Mouse (Mus musculus) liver, embryonic 13.5 days (tissue): ENCODE results near the gene Col6a2. TPM values are rescaled to one million over a fixed set of nuclear protein-coding genes. Genes with fewer than 3 reads are reported as not detected.

ENCODE experiments used
- ATAC-seq: fragments of 200-750 bp; cut with Nextera tagmentation; 2 replicates; pipeline ENCODE4 v1.8.0; 2017; ENCODE audit warnings: low read depth, mild to moderate bottlenecking, moderate number of reproducible peaks, moderate library complexity
- DNase-seq: peaks from one replicate; pipeline ENCODE4 v3.0.0; 2022
- H3K27ac ChIP-seq: fragments of 300-500 bp; sonication (generic); 2 replicates; pipeline ENCODE4 v1.5.1; 2015; ENCODE audit warnings: moderate library complexity, mild to moderate bottlenecking, inconsistent platforms
- H3K27me3 ChIP-seq: fragments of 300-500 bp; sonication (generic); 2 replicates; pipeline ENCODE4 v1.6.1; 2015; ENCODE audit warnings: mild to moderate bottlenecking, inconsistent platforms
- H3K36me3 ChIP-seq: fragments of 300-500 bp; sonication (generic); 2 replicates; pipeline ENCODE4 v1.6.1; 2015; ENCODE audit warnings: mild to moderate bottlenecking, inconsistent platforms
- H3K4me1 ChIP-seq: fragments of 300-500 bp; sonication (generic); replicated peaks from 2 replicates; pipeline ENCODE4 v1.6.1; 2015; ENCODE audit warnings: inconsistent platforms
- H3K4me2 ChIP-seq: fragments of 300-500 bp; sonication (generic); 2 replicates; pipeline ENCODE4 v1.6.1; 2015; ENCODE audit warnings: inconsistent platforms, mild to moderate bottlenecking, moderate library complexity
- H3K4me3 ChIP-seq: fragments of 300-500 bp; sonication (generic); replicated peaks from 2 replicates; pipeline ENCODE4 v1.5.1; 2015; ENCODE audit warnings: mild to moderate bottlenecking, inconsistent platforms
- H3K9ac ChIP-seq: fragments of 300-500 bp; sonication (generic); 2 replicates; pipeline ENCODE4 v1.6.1; 2015; ENCODE audit warnings: mild to moderate bottlenecking, inconsistent platforms
- H3K9me3 ChIP-seq: fragments of 300-500 bp; sonication (generic); replicated peaks from 2 replicates; pipeline ENCODE4 v1.6.1; 2016; ENCODE audit warnings: inconsistent platforms
- WGBS: fragments of 180-500 bp; shearing (Covaris S2); methylation state at CpG from one replicate; pipeline ENCODE4 v1.1.7; 2015; ENCODE audit not compliant: insufficient replicate concordance; 5-methylcytosine and 5-hydroxymethylcytosine counted together
- polyA plus RNA-seq: library from polyadenylated mRNA; unstranded; fragments of >200 nt; fragmentation: Nextera tagmentation; extraction: Ambion mirVana; gene quantifications from 2 replicates; pipeline ENCODE4 v1.2.1, GENCODE M21; 2015

The Col6a2 gene
- polyA plus RNA-seq, 1 experiment from 2014 or later = 9.5 TPM

DNA sequence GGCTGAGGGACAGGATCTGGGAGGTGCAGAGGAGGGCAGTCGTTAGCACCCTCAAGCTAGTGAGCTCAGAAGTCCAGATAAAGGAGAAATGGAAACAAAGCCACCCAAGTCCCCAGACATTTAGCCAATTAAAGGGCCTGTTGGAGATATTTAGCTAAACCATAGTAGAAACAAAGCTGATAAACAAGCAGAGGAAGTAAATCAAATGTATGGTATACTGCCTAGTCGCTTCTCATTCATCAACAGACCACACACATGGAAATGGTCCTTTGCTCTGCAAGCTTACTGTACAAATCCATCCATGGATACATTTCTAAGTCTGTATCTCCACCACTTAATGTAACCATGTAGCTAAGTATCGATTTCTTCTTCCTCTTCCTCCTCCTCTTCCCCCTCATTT, 24.0 kb upstream of the Col6a2 start:
- no peak overlapping the region for H3K4me3 ChIP-seq
- no peaks in the 10 kb centered on the region for H3K36me3 ChIP-seq
- H3K9ac ChIP-seq = no peak overlapping the region
- H3K4me2 ChIP-seq = no peak overlapping the region
- H3K27me3 ChIP-seq = no peaks in the 10 kb centered on the region
- H3K27ac ChIP-seq = no peak overlapping the region
- no peak for ATAC-seq
- 44% methylated on average over 3 of the region's 3 CpGs for WGBS
- DNase-seq = no peak
- no peaks in the 10 kb centered on the region for H3K9me3 ChIP-seq
- H3K4me1 ChIP-seq = no peaks in the 10 kb centered on the region

DNA sequence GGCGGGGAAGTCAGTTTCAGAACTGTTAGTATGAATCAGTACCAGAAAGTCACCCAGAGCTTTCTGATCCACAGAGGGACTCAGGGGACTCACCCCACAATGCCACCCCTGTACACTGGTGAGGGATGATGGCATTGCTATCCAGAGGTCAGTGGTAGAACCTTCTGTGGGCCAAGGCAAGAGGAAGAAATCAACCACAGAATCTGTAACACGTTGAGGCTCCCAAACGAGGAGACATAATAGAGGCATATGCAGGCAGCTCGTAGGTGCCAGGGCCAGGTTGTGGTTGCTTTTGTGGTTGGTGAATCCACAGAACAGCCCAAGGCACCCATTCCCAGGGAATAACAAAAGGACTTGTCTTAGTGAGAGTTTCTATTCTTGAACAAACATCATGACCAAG, 22.3 kb upstream of the Col6a2 start:
- H3K9ac ChIP-seq = no peak overlapping the region
- H3K36me3 ChIP-seq = no peaks in the 10 kb centered on the region
- H3K9me3 ChIP-seq = no peaks in the 10 kb centered on the region
- no peak overlapping the region for H3K4me3 ChIP-seq
- H3K4me1 ChIP-seq = no peaks in the 10 kb centered on the region
- no peaks in the 10 kb centered on the region for H3K27me3 ChIP-seq
- 56% methylated on average over 4 of the region's 4 CpGs for WGBS
- ATAC-seq = no peak
- no peak for DNase-seq
- no peak overlapping the region for H3K4me2 ChIP-seq
- H3K27ac ChIP-seq = no peak overlapping the region

- H3K27me3 ChIP-seq = no peaks in the 10 kb centered on the region
- DNase-seq (no peak), ATAC-seq (no peak)
- H3K9ac ChIP-seq = no peak overlapping the region
- H3K4me2 ChIP-seq = no peak overlapping the region
- H3K4me3 ChIP-seq = no peak overlapping the region
- no peaks in the 10 kb centered on the region for H3K9me3 ChIP-seq
- no peak overlapping the region for H3K27ac ChIP-seq
- H3K4me1 ChIP-seq = no peaks in the 10 kb centered on the region
- H3K36me3 ChIP-seq = no peaks in the 10 kb centered on the region
Measured at GRCm38 (mm10) chr10:76645066-76645465, 21.6 kb upstream of the Col6a2 start.

GRCm38 (mm10) chr10:76643999-76644398, 20.6 kb upstream of the Col6a2 start:
- Histone ChIP-seq H3K36me3 (no peaks in the 10 kb centered on the region), H3K4me3 (no peak overlapping the region), H3K9ac (no peak overlapping the region), H3K4me1 (no peaks in the 10 kb centered on the region), H3K27me3 (no peaks in the 10 kb centered on the region), H3K4me2 (no peak overlapping the region), H3K9me3 (no peaks in the 10 kb centered on the region), H3K27ac (no peak overlapping the region)
- ATAC-seq (no peak), DNase-seq (no peak)
- WGBS = 70% methylated on average over 4 of the region's 4 CpGs

- Histone ChIP-seq H3K9me3 (no peaks in the 10 kb centered on the region), H3K4me3 (no peak overlapping the region), H3K36me3 (no peaks in the 10 kb centered on the region), H3K4me1 (no peaks in the 10 kb centered on the region), H3K4me2 (no peak overlapping the region), H3K27me3 (no peaks in the 10 kb centered on the region), H3K27ac (no peak overlapping the region), H3K9ac (no peak overlapping the region)
- 64% methylated on average over 9 of the region's 9 CpGs for WGBS
- ATAC-seq (no peak), DNase-seq (no peak)
Measured at GRCm38 (mm10) chr10:76643446-76643845, 20.0 kb upstream of the Col6a2 start.

DNA sequence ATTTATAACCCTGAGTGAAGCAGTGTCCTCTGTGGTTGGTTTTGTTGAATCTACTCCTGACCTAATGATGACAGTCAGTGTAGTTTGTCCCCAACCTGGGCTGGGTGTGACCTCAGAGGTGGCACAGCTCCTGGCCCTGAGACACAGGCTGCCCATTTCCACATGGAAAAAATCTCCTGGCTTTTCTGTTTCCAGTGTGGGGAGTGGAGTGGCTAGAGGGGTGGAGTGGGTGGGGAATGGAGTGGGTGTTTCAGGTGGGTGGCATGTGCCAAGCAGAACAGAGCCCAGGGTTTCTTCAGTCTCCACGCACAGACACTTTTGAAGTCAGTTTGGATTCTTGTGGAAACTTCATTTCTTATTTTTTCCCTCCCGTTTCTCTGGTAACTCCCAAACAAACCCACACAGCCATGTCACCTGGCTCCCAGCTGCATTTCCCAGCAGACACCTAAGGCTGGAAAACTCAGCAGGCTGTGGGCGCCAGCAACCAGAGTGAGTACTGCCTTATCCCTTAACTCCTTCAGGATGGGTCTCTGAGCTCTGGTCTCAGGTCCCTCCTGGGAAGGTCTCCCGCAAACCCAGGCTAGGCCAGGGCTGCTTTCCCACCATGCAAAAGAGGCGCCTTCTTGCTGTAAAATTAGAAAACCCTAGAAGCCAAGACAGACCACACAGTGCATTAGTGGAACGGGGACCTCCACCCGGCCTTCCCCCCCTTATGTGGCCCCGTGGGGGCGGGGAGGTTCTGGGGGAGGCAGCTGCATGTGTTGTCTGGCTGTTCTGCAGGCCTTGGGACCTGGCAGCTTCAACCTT, 19.4 kb upstream of the Col6a2 start:
- DNase-seq (no peak), ATAC-seq (no peak)
- Histone ChIP-seq H3K36me3 (no peaks in the 10 kb centered on the region), H3K9me3 (no peaks in the 10 kb centered on the region), H3K27ac (no peak overlapping the region), H3K4me2 (no peak overlapping the region), H3K9ac (no peak overlapping the region), H3K27me3 (no peaks in the 10 kb centered on the region), H3K4me3 (no peak overlapping the region), H3K4me1 (no peaks in the 10 kb centered on the region)
- WGBS = 61% methylated on average over 9 of the region's 9 CpGs

DNA sequence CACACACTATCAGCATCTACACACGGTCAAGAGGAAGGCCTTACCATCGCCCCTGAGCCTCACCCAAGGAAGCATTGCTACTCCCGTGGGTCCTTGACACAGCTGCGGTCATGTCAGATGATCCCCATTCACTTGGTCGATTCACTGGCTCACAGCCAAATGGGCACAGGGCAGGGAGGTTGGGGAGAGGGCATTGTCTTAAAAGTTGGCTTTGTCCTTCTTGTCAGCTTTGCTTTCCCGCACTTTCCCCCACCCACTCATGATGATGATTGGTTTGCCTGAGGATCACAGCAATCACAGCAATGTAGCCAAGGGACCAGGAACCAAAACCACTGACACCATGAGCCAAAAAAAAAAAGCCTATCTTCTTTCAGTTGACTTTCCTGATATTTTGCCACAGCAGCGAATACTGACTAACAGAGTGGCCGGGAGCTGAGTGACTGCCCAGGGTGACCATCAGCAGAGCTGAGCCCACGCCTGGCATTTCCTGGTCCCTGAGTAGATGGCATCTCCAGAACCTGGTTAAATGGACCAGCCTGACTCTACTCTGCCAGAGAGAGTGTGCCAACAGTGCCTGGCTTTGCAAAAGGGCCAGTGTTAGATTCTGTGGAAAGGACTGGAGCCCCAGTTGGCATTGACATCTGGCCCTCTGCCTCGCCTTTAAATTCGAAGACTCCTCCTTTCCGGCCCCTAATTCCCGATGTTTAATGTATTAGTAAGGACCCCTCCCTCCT, 18.6 kb upstream of the Col6a2 start:
- Histone ChIP-seq H3K4me1 (no peaks in the 10 kb centered on the region), H3K9ac (no peak overlapping the region), H3K27ac (no peak overlapping the region), H3K9me3 (no peaks in the 10 kb centered on the region), H3K4me3 (no peak overlapping the region), H3K36me3 (no peaks in the 10 kb centered on the region), H3K4me2 (no peak overlapping the region), H3K27me3 (no peaks in the 10 kb centered on the region)
- 71% methylated on average over 13 of the region's 13 CpGs for WGBS
- ATAC-seq (no peak), DNase-seq (no peak)

- Histone ChIP-seq H3K27me3 (no peaks in the 10 kb centered on the region), H3K4me1 (no peaks in the 10 kb centered on the region), H3K9ac (no peak overlapping the region), H3K4me2 (no peak overlapping the region), H3K27ac (no peak overlapping the region), H3K36me3 (no peaks in the 10 kb centered on the region), H3K4me3 (no peak overlapping the region), H3K9me3 (no peaks in the 10 kb centered on the region)
- DNase-seq = no peak
- ATAC-seq = no peak
- whole genome bisulfite sequencing = 63% methylated on average over 2 of the region's 2 CpGs
Measured at GRCm38 (mm10) chr10:76639952-76640351, 16.5 kb upstream of the Col6a2 start.

GRCm38 (mm10) chr10:76636601-76637000, 13.2 kb upstream of the Col6a2 start:
- no peak for DNase-seq
- 56% methylated on average over 4 of the region's 4 CpGs for whole genome bisulfite sequencing
- H3K27ac ChIP-seq = no peak overlapping the region
- H3K4me2 ChIP-seq = no peak overlapping the region
- no peaks in the 10 kb centered on the region for H3K4me1 ChIP-seq
- H3K4me3 ChIP-seq = no peak overlapping the region
- no peak overlapping the region for H3K9ac ChIP-seq
- H3K36me3 ChIP-seq = no peaks in the 10 kb centered on the region
- H3K27me3 ChIP-seq = no peaks in the 10 kb centered on the region
- ATAC-seq = no peak
- H3K9me3 ChIP-seq = no peaks in the 10 kb centered on the region

DNA sequence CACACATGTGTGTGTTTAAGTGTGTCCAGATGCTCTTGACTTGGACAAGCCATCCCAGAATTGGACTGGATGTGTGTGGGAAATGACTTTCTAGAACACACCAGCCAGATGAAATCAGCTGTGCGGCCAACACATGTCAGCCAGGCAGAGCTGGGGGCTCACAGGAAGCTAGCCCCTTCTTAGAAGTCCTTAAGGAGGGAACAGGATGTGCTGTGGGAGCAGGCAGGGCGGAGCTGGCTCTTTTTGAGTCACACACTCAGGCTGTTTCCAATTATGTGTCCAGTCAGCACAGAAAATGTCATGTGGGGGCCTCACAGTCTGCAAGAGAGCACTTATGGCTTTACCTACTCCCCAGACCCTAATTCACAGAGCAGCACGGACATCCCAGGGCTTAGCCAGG, 12.6 kb upstream of the Col6a2 start:
- no peaks in the 10 kb centered on the region for H3K36me3 ChIP-seq
- H3K4me1 ChIP-seq = no peaks in the 10 kb centered on the region
- no peak overlapping the region for H3K4me2 ChIP-seq
- 36% methylated on average over 3 of the region's 3 CpGs for WGBS
- ATAC-seq (no peak), DNase-seq (no peak)
- no peak overlapping the region for H3K27ac ChIP-seq
- H3K9ac ChIP-seq = no peak overlapping the region
- no peaks in the 10 kb centered on the region for H3K9me3 ChIP-seq
- no peak overlapping the region for H3K4me3 ChIP-seq
- no peaks in the 10 kb centered on the region for H3K27me3 ChIP-seq

- Histone ChIP-seq H3K9ac (no peak overlapping the region), H3K4me3 (no peak overlapping the region)
- no peak for ATAC-seq
Measured at GRCm38 (mm10) chr10:76634584-76634983, 11.2 kb upstream of the Col6a2 start.

DNA sequence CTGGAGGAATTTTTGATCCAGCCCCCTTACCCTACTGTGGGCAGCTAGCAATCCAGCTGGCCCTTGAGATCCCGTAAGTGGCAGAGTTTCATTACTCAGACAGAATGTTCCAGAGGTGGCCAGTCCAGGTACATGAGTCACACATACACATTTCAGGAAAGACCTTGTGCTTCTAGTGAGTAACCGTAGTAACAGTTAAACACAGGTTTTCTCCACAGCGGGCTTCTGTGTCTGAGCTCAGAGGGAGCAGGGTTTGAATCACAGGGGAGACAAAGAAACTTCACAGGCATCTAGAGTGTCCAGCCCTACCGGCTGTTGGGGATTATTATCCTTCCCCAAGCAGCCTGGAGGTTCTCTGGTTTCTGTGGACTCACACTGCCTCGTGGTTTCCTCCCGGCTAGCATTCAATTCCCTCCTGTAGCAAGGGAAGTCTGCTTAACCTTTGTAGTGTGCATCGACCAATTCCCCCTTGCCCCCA, 10.7 kb upstream of the Col6a2 start:
- ATAC-seq = no peak

More at GRCm38 (mm10) chr10:76634584-76634983, 11.2 kb upstream of the Col6a2 start:
- DNase-seq = no peak
- WGBS = 68% methylated on average over 5 of the region's 5 CpGs
- no peaks in the 10 kb centered on the region for H3K9me3 ChIP-seq
- H3K4me2 ChIP-seq = no peak overlapping the region
- H3K27me3 ChIP-seq = no peaks in the 10 kb centered on the region
- H3K27ac ChIP-seq = no peak overlapping the region
- H3K36me3 ChIP-seq = no peaks in the 10 kb centered on the region
- H3K4me1 ChIP-seq = no peaks in the 10 kb centered on the region

More for the DNA sequence above, 10.7 kb upstream of the Col6a2 start:
- 45% methylated on average over 7 of the region's 7 CpGs for WGBS
- no peak overlapping the region for H3K4me3 ChIP-seq
- no peaks in the 10 kb centered on the region for H3K9me3 ChIP-seq
- H3K27ac ChIP-seq = no peak overlapping the region
- H3K27me3 ChIP-seq = no peaks in the 10 kb centered on the region
- H3K4me2 ChIP-seq = no peak overlapping the region
- no peak for DNase-seq
- H3K9ac ChIP-seq = no peak overlapping the region
- no peaks in the 10 kb centered on the region for H3K36me3 ChIP-seq
- H3K4me1 ChIP-seq = no peaks in the 10 kb centered on the region
